Mouse (Mus musculus): ENCODE data around the gene Adamtsl4.
"Not testable (repeated sequence)": the region's sequence is repeated elsewhere in the genome, so short reads cannot be mapped to it uniquely, and the experiment has no call there.

The Adamtsl4 gene

DNA sequence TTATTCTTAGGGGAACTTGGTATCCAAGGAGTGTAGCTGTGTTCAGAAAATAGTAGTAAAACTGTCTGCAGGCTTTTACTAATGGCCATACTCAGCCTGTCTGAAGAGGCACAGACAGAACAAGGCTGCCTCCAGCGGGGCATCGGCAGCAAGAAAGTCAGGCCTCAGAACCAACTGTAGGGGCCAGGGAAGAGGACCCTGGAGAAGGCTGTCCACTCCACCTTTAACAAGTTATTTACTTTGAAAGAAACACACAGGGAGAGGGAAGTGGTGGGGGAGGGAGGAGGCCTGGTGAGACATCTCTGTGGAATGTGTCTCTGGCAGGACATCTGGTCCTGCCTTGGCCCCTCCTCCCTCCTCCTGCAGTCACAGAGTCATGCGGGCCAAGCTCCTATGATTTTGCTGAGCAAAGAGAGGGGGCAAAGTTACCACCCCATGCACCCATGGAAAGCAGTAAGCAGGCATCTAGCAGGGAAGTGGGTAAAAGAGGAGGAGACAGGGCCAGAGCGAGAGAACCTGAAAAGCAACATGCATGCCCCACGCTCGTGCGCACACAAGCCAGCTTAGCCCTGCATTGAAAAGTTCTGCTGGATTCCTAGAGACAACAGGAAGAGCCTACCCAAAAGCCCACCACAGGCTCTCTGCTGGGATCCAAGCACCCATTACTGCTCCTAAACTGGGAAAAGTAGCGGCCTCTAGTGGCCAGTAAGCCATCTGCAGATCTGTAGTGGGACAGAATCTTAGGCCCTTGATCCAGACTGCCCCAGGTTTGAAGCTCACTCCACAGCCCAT, 12.2 kb downstream of the Adamtsl4 start:
- DNase-seq: peak; percentile 53

DNA sequence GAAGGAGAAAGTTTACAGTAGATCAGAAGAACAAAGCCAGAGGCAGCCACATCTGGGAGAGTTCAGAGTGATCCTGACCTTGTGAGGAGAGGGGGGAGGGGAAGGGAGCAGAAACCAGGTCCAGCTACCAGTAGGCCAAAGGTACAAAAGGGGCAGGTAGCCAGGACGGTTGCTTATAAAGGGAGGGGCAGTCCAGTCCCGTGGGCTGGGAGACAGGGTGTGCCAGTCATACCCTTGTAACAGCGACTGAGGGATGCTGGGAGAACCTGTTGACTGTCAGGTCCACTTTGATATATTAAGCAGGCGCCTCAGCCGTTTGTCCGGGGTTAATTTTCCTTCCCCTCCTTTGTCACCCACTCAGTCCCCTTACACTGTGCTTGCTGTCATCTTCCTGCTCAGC, 12.9 kb downstream of the Adamtsl4 start:
- DNase-seq: no peak

DNA sequence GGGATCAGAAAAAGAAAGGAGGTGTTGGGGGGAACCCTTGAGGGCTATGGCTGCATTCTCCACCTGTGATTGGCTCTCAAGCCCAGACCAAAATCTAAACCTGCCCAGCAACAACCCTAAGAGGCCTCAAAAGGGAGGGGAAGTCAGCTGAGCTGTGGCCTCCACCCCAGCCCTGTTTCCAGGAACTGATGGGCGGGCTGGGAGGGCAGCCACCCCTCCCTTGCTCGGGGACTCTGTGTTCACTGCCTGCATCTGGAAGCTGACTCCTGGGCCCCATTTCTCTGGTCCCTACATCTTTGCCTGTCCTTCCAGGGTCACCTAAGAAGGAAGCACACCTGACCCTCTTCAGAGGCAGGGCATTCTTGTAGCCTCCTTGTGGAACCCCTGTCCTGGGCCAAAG, 13.5 kb downstream of the Adamtsl4 start:
- DNase-seq: no peak

DNA sequence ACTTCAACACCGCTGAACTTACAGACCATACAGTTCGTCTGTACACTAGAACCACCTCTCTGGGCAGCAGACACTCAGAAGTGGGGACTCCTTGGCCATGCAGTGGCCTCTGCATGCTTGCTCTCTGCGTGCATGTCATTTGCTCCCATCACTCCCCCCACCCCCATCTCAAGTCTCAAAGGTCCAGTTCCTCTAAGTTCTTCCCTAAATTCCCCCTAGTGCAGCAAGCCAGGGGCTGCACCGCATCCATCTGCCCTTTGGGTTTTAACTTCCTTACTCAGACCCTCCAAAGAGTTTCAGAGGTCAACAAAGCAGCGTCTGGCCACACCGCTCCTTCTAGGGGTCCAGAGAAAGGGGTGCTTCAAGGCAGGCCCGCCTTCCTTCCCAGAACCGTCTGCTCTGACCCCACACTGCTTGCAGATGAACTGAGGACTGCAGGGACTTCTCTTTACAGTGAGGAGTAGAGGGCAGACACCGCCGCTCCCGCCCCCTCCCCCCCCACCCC, 14.0 kb downstream of the Adamtsl4 start:
- no peak for DNase-seq

DNA sequence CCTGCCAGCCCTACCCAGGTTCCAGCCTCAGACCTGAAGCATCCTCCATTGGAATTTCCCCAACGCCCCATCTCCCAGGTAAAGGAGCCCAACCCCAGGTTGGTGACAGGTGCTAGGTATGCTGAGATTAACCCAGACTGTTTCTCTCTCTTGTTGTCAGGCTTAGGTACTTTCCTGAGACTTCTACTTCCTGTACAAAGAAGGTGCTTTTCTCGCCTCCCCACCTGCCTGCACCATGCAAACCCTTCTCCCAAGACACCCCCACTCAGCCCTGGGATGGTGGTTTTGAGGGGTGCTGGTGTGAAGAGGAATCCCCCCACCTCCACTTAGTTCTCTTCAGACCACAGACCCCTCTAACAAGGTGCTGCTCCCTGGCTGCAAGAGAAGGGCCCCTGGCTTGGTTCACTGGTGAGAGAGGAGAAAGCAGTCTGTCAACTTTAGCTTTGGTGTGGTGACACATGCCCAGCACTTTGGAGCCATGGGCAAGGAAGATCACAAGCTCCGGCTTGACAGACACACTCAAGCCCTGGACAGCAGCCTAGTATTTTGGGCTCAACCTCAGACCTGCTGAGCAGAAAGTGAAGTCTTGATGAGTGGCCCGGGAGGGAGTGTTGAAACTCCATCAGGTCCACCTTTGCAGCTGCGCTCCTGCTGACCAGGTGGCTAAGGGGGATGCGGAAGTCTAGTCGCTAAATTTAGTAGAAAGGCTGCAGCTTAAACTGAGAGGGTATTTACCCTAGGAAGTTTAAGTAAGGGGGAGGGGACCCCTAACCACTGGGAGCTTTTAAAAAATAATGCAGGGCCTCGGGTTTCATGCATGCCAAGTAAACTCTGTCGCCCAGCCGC, 14.6 kb downstream of the Adamtsl4 start:
- no peak for DNase-seq

DNA sequence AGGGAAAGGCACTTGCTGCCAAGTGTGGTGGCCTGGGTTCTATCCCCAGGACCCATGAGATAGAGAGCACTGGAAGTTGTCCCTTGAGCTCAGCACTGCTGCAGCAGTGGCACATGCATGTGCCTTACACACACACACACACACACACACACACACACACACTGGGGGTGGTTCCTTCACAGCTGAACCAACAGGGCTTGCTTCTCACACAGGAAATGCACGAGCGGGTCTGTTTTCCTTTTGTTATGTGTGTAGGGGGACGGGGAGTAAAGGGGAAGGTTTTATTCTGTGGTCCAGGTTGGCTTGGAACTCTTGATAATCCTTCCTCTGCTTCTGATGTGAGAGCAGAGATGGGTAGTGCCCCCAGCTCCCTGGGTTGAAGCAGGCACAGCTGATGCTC, 15.3 kb downstream of the Adamtsl4 start:
- DNase-seq: no peak

DNA sequence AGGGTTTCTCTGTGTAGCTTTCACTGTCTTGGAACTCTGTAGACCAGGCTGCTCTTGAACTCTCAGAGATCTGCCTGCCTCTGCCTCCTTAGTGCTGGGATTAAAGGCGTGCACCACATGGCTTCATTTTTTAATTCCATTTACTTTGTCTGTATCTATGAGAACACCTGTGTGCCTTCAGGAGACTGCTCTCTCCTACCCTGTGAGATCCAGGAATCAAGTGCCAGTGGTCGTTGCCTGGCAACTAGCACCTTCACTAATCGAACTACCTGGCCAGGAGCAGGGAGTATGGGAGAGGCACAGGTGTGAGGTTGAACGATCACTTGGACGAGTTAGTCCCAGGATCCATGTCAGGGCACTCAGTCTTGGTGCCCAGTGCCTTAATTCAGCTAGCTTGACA, 16.5 kb downstream of the Adamtsl4 start:
- DNase-seq: no peak

DNA sequence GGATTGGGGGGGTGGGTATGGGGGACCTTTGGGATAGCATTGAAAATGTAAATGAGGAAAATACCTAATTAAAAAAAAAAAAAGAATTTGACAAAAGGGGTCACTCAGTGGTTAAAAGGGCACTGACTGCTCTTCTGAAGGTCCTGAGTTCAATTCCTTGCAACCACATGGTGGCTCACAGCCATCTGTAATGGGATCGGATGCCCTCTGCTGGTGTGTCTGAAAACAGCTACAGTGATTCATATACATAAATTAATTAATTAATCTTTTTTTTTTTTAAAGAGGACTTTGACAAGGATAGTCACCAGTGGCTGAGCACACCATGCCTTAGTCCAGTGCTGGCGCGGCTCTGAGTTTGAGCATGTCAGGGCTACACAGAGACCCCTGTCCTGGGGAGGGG, 17.3 kb downstream of the Adamtsl4 start:
- DNase-seq: not testable (repeated sequence)

DNA sequence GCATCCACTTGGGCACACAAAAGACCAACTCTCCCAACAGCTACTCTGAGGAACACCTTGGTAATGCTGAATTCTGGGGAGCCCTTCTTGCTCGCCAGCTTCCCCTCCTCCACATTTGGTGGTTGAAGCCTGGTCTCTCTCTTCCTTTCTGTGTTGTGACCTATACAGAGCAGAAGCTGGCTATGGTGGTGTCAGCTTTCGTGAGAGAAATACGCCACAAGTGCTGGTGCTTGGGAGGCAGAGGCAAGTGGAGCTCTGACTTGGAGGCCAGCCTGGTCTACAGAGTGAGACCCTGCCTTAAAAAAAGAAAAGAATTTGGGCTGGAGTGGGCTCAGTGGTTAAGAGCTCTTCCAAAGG, 18.4 kb downstream of the Adamtsl4 start:
- DNase-seq: no peak

DNA sequence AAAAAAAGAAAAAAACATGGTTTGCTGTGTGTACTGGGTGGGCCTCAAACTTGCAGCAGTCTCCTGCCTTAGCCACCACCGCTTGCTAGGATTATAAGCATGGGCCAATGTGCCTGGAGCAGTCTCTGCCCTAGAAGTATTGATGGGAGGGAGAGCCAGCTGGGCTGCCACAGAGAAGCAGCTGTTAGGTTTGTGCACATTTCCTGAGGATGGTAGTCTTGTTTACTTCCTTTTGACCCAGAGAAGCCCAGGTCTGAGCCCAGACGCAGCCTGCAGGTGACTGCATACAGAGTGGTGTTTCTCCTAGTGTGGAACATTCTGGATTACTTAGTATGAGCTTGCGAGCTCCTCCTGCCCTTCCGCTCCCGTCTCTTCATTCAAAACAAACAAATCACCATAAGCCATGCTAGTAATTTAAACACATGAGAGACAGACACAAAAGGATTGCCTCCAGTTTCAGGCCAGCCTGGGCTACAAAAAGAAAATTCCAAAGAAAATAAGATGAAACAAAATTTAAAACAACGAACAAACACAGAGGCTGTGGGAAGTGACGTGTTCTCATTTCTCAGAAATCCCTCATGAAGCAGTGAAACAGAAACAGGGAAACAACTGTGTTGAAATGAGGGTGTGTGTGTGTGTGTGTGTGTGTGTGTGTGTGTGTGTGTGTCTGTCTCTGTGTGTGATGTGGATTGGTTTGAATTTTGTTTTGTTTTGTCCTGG, 19.0 kb downstream of the Adamtsl4 start:
- no peak for DNase-seq

DNA sequence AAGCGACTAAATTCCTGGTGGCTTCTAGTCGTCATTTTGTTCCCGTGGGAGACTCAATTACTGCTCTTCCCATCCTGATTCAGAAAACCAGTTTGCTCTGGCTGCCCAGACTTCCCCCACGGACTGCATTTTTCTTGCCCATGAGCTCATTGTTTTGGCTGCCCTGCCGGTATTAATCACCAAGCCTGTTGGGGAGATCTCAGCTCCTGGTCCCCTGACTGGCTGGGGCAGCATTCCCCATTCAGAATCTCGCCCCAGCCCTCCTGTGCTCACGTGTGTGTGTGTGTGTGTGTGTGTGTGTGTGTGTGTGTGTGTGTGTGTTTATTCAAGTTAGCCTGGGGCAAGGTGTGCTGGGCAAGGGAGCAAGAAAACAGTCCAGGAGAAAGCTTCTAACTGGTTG, 19.7 kb downstream of the Adamtsl4 start:
- no peak for DNase-seq

DNA sequence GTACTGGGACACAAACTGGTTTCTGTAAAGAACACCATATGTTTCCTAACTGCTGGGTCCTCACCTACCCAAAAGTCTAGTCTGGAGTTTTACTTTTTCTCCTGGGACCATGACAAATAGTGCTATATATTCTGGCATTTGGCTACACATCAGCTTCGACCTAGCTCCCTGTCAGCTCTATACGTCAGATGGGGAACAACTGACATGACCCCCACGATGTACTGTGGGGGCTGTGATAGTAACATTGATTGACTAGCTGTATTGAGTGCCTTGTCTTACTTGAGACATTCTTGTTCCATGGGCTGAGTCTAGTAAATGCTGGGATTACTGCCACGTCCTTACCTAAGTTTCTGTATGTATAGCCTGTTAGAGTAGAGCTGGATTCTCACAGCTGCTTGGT, 20.2 kb downstream of the Adamtsl4 start:
- DNase-seq: no peak

DNA sequence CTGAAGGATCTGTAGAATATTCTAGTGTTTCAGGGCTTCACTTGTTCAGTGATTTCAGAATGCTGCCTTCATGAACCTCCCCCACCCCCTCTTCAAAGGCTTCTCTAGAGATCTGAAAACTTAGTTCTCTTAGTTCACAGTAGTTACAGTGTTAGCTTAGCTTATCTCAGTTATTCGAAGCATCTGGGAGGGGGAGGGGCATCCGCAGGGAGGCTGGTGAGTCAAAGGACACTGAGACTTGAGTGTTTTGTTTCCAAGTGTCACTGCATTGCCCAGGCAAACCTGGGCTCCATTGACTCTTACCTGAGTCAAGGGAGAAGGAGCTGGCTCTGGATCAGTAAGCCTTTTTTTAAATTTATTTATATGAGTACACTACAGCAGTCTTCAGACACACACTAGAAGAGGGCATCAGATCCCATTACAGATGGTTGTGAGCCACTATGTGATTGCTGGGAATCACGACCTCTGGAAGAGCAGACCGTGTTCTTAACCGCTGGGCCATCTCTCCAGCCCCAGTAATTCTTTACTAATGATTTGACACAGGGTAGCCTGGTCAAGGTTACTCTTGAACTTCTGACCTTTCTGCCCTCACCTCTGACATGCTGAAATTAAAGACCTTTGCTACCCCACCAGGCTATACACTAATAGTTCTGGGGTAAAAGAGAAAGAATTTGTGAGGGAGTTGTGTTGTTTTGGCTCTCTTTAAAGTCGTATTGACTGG, 21.4 kb downstream of the Adamtsl4 start:
- no peak for DNase-seq

DNA sequence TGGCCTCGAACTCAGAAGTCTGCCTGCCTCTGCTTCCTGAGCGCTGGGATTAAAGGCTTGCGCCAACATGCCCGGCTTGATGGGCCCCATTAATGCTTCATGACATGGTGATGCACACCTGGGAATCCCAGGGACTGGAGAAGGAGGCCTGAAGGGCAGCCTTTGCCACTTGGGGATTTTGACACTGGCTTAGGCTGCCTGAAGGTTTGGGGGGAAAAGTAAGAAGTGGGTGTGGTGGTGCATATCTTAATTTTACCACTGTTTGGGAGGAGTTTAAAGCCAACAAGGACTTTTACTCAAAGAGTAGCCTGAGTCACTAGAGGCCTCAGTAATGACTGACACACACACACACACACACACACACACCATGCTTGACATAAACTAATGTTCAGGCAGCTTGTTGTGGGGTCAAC, 22.8 kb downstream of the Adamtsl4 start:
- no peak for DNase-seq

DNA sequence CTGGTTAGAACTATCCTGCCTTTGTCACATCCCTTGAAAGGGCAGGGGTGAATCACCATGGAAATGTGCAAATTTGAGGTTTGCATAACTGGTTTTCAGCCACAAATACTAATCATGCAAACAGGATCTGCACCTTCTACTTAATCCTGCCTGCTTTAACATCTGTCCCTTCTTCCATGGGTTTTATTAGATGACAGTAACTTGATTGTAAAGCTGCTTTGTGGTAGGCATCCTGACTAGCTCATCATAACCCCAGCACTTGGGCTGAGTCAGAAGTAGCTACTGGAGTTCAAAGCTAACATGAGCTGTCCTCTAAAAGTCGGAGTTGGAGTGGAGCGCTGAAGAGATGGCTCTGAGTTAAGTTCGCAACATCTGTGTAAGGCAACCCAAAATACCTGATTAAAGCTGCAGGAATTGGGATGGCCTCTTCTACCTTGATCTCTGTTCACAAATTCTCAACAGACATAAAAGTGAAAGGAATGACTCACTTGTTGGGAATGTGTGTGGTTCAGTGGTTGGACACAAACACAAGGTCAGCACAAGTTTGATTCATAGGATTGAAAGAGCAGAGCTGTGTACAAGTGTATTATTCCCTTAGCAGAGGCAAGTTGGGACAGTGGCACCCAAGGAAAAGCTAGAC, 23.6 kb downstream of the Adamtsl4 start:
- no peak for DNase-seq

DNA sequence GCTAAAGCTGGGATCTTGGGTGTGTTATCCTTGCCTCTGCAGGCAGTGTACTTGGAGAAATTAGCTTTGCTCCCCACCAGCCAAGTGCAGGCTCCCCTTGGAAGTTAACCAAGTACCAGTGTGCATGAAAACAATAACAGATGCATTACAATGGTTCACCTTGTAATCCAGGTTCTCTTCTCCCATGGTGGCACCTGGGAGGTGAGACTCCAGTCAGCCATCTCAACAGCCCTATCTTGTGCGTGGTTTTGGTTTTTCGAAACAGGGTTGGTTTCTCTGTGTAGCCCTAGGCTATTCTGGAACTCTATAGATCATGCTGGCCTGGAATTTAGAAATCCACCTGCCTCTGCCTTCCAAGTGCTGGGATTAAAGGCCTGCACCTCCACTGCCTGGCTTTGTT, 24.2 kb downstream of the Adamtsl4 start:
- DNase-seq: no peak

DNA sequence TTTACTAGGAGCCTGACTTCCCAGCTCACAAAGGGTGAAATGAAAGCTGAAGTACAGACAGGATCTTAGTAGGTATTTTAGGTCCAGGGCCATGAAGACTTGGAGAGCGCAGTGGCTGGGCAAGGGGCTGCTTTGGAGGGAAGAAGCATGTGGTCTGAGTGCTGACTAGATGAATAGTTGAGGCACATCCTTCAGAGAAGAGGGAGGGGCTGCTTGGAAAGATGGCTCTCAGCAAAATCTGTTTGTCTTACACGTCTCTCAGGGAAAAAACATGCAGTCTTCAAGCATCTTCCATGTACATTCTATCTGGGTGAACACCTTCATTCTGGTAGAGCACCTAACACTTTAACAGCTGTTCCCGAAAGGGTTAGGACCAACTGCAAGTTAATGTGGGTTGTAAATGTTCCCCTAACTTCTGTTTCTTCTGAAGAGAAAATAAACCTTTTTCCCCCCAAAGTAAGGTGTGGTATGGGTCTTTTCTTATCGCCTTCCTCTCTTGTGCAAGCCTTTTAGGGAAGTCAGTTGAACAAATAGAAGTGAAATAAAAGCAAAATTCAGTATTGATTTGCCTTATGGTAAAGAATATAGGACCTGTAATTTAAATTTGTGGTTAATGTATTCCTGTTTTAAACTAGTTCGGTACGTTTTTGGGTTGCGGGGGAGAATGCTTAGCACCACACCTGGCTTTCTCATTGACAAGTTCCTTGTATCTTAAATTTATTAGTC, 24.8 kb downstream of the Adamtsl4 start:
- no peak for DNase-seq

DNA sequence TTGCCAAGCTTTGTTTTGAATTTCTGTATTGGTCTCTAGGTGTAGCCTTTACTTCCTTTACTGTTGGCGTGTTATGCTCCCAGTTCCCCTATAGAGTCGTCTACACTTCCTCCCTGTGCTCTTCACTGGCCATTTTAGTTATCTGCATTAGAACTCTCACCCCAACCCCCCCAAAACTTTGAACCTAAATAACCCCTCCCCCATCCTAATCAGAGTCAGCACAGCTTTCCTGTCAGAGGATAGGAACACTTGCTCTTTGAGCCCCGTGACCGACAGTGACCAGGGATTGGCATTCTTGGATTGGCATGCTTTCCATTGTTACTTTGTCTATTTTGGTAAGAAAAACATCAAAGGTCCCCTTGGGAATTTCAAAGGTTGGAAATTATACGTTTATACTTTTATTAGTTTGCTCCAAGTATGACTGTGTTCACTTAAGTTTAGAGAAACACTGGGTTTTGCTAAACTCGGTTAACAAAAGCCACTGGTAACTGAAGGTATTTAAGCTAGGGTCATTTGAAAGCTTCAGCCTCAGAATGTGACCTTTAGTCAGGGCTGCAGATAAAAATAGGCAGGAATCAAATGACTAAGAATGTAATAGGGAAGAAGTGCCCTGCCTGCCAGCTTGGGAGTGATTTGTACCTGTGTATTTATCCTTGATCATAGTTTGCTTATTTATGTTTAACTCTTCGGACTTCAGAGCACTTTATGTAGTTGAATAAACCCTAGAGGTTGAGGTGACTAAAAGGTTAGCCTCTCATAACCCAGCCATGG, 25.6 kb downstream of the Adamtsl4 start:
- DNase-seq: no peak

DNA sequence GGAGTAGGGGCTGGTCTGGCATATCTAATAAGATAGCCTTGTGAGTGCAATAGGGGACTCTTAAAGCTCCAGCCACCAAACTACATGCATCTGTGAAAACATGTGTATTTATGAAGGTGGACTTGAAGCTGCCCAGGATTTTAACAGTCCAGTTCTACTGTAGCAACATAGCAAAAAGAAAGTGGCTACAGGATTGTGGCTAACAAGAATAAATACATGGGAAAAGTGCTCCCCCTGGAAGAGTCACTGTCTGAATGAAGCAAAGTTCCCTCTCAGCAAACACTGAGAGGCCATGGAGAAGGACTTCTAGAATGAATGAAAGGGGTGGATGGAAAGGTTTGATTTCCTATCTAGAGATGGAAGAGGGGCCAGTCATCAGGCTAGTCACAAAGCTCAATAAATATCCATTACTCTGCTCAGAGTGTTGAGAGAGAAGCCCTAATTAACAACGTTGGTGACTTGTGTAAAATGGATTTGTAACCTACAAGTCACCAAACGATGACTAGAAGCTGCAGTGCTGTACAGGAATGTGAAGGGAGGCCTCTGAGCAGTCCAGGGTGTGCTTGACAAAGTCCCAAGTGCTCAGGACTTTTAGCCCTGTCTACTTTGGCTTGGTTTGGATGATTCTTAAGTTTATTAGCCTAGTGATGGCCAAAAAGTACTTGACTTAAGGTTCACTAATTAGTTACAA, 26.8 kb downstream of the Adamtsl4 start:
- no peak for DNase-seq

DNA sequence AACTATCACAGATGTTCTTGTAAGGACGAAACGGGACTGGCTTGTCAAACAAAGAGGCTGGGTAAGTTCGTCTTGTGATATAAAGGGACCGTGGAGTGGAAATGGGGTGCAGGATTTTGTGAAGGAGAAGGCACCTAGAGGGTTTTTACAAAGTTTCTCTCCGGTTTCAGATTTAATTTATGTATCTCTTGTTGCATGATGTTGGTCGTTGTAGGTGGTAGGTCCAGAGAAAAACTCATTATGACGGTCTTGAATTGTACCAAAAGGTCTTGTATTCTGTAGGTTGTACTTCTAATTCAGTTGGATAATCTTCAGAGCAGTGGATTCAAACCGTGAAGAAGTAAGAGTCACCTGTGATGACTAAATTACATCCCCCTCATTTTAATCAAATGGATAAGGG, 27.8 kb downstream of the Adamtsl4 start:
- no peak for DNase-seq
